Mouse (Mus musculus) thymus, adult 2 months (tissue): ENCODE data around the gene Xpr1. TPM values are rescaled to one million over a fixed set of nuclear protein-coding genes. Genes with fewer than 3 reads are reported as not detected.

Experiments
- DNase-seq: peaks from one replicate; pipeline ENCODE4 v3.0.0; 2021
- H3K27ac ChIP-seq: fragments of 200-500 bp; 2 replicates; pipeline ENCODE4 v1.5.1; 2012; ENCODE audit warnings: low read length, control low read depth; ENCODE audit not compliant: control insufficient read depth, insufficient read depth
- H3K27me3 ChIP-seq: fragments of 200-500 bp; 2 replicates; pipeline ENCODE4 v1.6.1; 2012; ENCODE audit warnings: mild to moderate bottlenecking, low read length, moderate library complexity, mixed read lengths; ENCODE audit not compliant: control insufficient read depth, insufficient read depth
- H3K36me3 ChIP-seq: fragments of 200-500 bp; 2 replicates; pipeline ENCODE4 v1.6.1; 2012; ENCODE audit warnings: mild to moderate bottlenecking, low read length, moderate library complexity; ENCODE audit not compliant: control insufficient read depth, insufficient read depth
- H3K4me1 ChIP-seq: fragments of 200-500 bp; replicated peaks from 2 replicates; pipeline ENCODE4 v1.6.1; 2012; ENCODE audit warnings: low read length; ENCODE audit not compliant: control insufficient read depth, insufficient read depth
- H3K4me3 ChIP-seq: fragments of 200-500 bp; 2 replicates; pipeline ENCODE4 v1.5.1; 2012; ENCODE audit warnings: mild to moderate bottlenecking, low read length, control low read depth, moderate library complexity; ENCODE audit not compliant: control insufficient read depth, insufficient read depth
- CTCF ChIP-seq: fragments of 200-500 bp; IDR thresholded peaks from 2 replicates; pipeline ENCODE4 v1.5.1; 2012; ENCODE audit warnings: mild to moderate bottlenecking, control low read depth, low read length, moderate library complexity, borderline replicate concordance; ENCODE audit not compliant: control insufficient read depth, poor library complexity, insufficient read depth; ENCODE audit errors: extremely low read depth
- POLR2A ChIP-seq: fragments of 200-500 bp; IDR thresholded peaks from 2 replicates; pipeline ENCODE4 v1.6.1; 2012; ENCODE audit warnings: mild to moderate bottlenecking, low read length, control low read depth, moderate library complexity; ENCODE audit not compliant: control insufficient read depth, poor library complexity, insufficient read depth; ENCODE audit errors: extremely low read depth
- WGBS: fragments of 180-500 bp; shearing (Covaris S2); methylation state at CpG from one replicate; pipeline ENCODE4 v1.1.7; 2018; 5-methylcytosine and 5-hydroxymethylcytosine counted together
- polyA plus RNA-seq: library from polyadenylated mRNA; depleted of rRNA; stranded (reverse); fragments of >200 nt; gene quantifications from 2 replicates; pipeline ENCODE4 v1.2.3, GENCODE M21; 2012

Xpr1 gene
- polyA plus RNA-seq, 1 experiment = 14.7 TPM

- TF ChIP-seq CTCF = no peak
- TF ChIP-seq POLR2A = no peak
- Histone ChIP-seq H3K27me3 (no peaks in the 10 kb centered on the region), H3K4me3 (no peak overlapping the region), H3K36me3 (no peaks in the 10 kb centered on the region), H3K4me1 (peaks cover 17% of the 10 kb centered on the region), H3K27ac (no peak overlapping the region)
- 82% methylated on average over 11 of the region's 11 CpGs for WGBS
- DNase-seq = no peak
These were observed 179.8 kb downstream of the Xpr1 start for GRCm38 (mm10) chr1:155237390-155237789.

- no peak for TF ChIP-seq POLR2A
- no peak for TF ChIP-seq CTCF
- H3K4me1 ChIP-seq = peaks cover 17% of the 10 kb centered on the region
- H3K27ac ChIP-seq = no peak overlapping the region
- H3K36me3 ChIP-seq = no peaks in the 10 kb centered on the region
- DNase-seq = no peak
- H3K27me3 ChIP-seq = no peaks in the 10 kb centered on the region
- no peak overlapping the region for H3K4me3 ChIP-seq
- 87% methylated on average over 13 of the region's 13 CpGs for WGBS
These were observed 180.8 kb downstream of the Xpr1 start for GRCm38 (mm10) chr1:155236306-155237024.

GRCm38 (mm10) chr1:155235641-155236040 is 181.6 kb downstream of the Xpr1 start:
- Histone ChIP-seq H3K27ac (no peak overlapping the region), H3K36me3 (no peaks in the 10 kb centered on the region), H3K27me3 (no peaks in the 10 kb centered on the region), H3K4me3 (no peak overlapping the region), H3K4me1 (peaks cover 17% of the 10 kb centered on the region)
- 85% methylated on average over 2 of the region's 2 CpGs for WGBS
- DNase-seq = no peak
- no peak for TF ChIP-seq POLR2A
- TF ChIP-seq CTCF = no peak

- H3K36me3 ChIP-seq = no peaks in the 10 kb centered on the region
- peak; percentile 55 for DNase-seq
- 7% methylated on average over 14 of the region's 14 CpGs for WGBS
- peak overlapping the region; percentile 34 for H3K27ac ChIP-seq
- H3K4me3 ChIP-seq = no peak overlapping the region
- TF ChIP-seq CTCF (no peak), POLR2A (no peak)
- no peaks in the 10 kb centered on the region for H3K27me3 ChIP-seq
- H3K4me1 ChIP-seq = peaks cover 17% of the 10 kb centered on the region
These were observed 183.1 kb downstream of the Xpr1 start for GRCm38 (mm10) chr1:155233931-155234607.

GRCm38 (mm10) chr1:155233378-155233777 is 183.8 kb downstream of the Xpr1 start:
- TF ChIP-seq CTCF (no peak), POLR2A (no peak)
- peaks cover 17% of the 10 kb centered on the region for H3K4me1 ChIP-seq
- no peak overlapping the region for H3K4me3 ChIP-seq

GRCm38 (mm10) chr1:155232786-155233185 is 184.4 kb downstream of the Xpr1 start:
- no peaks in the 10 kb centered on the region for H3K27me3 ChIP-seq
- no peaks in the 10 kb centered on the region for H3K36me3 ChIP-seq
- no peak for DNase-seq
- TF ChIP-seq CTCF (no peak), POLR2A (no peak)
- H3K4me1 ChIP-seq = peaks cover 17% of the 10 kb centered on the region
- no peak overlapping the region for H3K4me3 ChIP-seq
- 77% methylated on average over 6 of the region's 6 CpGs for WGBS
- no peak overlapping the region for H3K27ac ChIP-seq

More at GRCm38 (mm10) chr1:155233378-155233777, 183.8 kb downstream of the Xpr1 start:
- Histone ChIP-seq H3K27me3 (no peaks in the 10 kb centered on the region), H3K27ac (peak overlapping the region; percentile 34; the same call in 1 of the 2 replicates), H3K36me3 (no peaks in the 10 kb centered on the region)
- no peak for DNase-seq
- 53% methylated on average over 9 of the region's 9 CpGs for WGBS
